Mouse (Mus musculus) heart, adult 2 months (tissue): ENCODE measurements around the gene Reps1. TPM values are rescaled to one million over a fixed set of nuclear protein-coding genes. Genes with fewer than 3 reads are reported as not detected.

Experiments
- DNase-seq, 2 experiments: peaks; one replicate each; pipeline ENCODE4 v3.0.0; 2021
- H3K27ac ChIP-seq: fragments of 200-600 bp; 2 replicates; pipeline ENCODE4 v1.8.1; 2022
- H3K27me3 ChIP-seq: fragments of 200-500 bp; 2 replicates; pipeline ENCODE4 v1.6.1; 2012; ENCODE audit warnings: mild to moderate bottlenecking, low read length, inconsistent platforms, mixed read lengths; ENCODE audit not compliant: control insufficient read depth, insufficient read depth
- H3K36me3 ChIP-seq: fragments of 200-500 bp; 2 replicates; pipeline ENCODE4 v1.6.1; 2012; ENCODE audit warnings: low read length, inconsistent platforms; ENCODE audit not compliant: control insufficient read depth, insufficient read depth
- H3K4me1 ChIP-seq: fragments of 200-500 bp; 2 replicates; pipeline ENCODE4 v1.6.1; 2011; ENCODE audit warnings: low read length; ENCODE audit not compliant: control insufficient read depth, insufficient read depth
- H3K4me3 ChIP-seq: fragments of 200-600 bp; 2 replicates; pipeline ENCODE4 v1.8.1; 2022
- H3K79me2 ChIP-seq: fragments of 200-500 bp; replicated peaks from 2 replicates; pipeline ENCODE4 v1.6.1; 2012; ENCODE audit warnings: mild to moderate bottlenecking, inconsistent platforms, low read length, moderate library complexity, mixed read lengths; ENCODE audit not compliant: control insufficient read depth, insufficient read depth
- H3K9ac ChIP-seq: fragments of 200-500 bp; 2 replicates; pipeline ENCODE4 v1.6.1; 2012; ENCODE audit warnings: low read depth, mild to moderate bottlenecking, control low read depth, inconsistent platforms, low read length, mixed read lengths
- CTCF ChIP-seq: fragments of 200-600 bp; IDR thresholded peaks from 2 replicates; pipeline ENCODE4 v1.8.1; 2022; ENCODE audit warnings: antibody characterized with exemption, mild to moderate bottlenecking, moderate library complexity
- EP300 ChIP-seq: fragments of 200-500 bp; IDR thresholded peaks from 2 replicates; pipeline ENCODE4 v1.6.1; 2011; ENCODE audit warnings: low read depth, low read length, control low read depth; ENCODE audit not compliant: insufficient read depth
- POLR2A ChIP-seq: fragments of 200-500 bp; IDR thresholded peaks from 2 replicates; pipeline ENCODE4 v1.6.1; 2011; ENCODE audit warnings: mild to moderate bottlenecking, low read depth, low read length, control low read depth; ENCODE audit not compliant: insufficient read depth
- WGBS: fragments of 180-500 bp; shearing (Covaris S2); methylation state at CpG from one replicate; pipeline ENCODE4 v1.1.7; 2018; 5-methylcytosine and 5-hydroxymethylcytosine counted together
- intact Hi-C: fragments of 180-260 bp; cut with DNase I; formaldehyde crosslinking; loops from one replicate; pipeline ENCODE4 v1.15.1; 2025
- polyA plus RNA-seq: library from polyadenylated mRNA; depleted of rRNA; stranded (reverse); fragments of >200 nt; gene quantifications from 2 replicates; pipeline ENCODE4 v1.2.3, GENCODE M21; 2012
- total RNA-seq, 2 experiments: library from RNA; stranded (reverse); gene quantifications; 2 replicates each; pipeline ENCODE4 v1.2.3; 2021

Gene Reps1
- total and polyA plus RNA-seq, 3 experiments = 28.3 to 34.1 (median 31.9) TPM

- intact Hi-C loops = no loop called here
- H3K27ac ChIP-seq = no peak overlapping the region
- WGBS = 64% methylated on average over 5 of the region's 5 CpGs
Measured at GRCm38 (mm10) chr10:18074383-18075075, 18.9 kb downstream of the Reps1 start.

GRCm38 (mm10) chr10:18075845-18076244 lies 20.2 kb downstream of the Reps1 start:
- Histone ChIP-seq H3K9ac (no peak overlapping the region), H3K27ac (no peak overlapping the region), H3K79me2 (no peaks in the 10 kb centered on the region; the same call in 1 of the 2 replicates), H3K4me3 (no peak overlapping the region), H3K27me3 (no peaks in the 10 kb centered on the region), H3K36me3 (no peaks in the 10 kb centered on the region; the same call in 1 of the 2 replicates), H3K4me1 (peaks cover 7% of the 10 kb centered on the region)
- WGBS = 54% methylated on average over 6 of the region's 6 CpGs
- no peak for DNase-seq
- intact Hi-C loops = no loop called here
- TF ChIP-seq EP300 = no peak
- TF ChIP-seq CTCF = no peak
- TF ChIP-seq POLR2A = no peak

More at GRCm38 (mm10) chr10:18074383-18075075, 18.9 kb downstream of the Reps1 start:
- DNase-seq = no peak
- TF ChIP-seq CTCF (no peak), POLR2A (no peak), EP300 (no peak)
- H3K27me3 ChIP-seq = no peaks in the 10 kb centered on the region
- no peaks in the 10 kb centered on the region; the same call in 1 of the 2 replicates for H3K79me2 ChIP-seq
- H3K4me3 ChIP-seq = no peak overlapping the region
- H3K9ac ChIP-seq = no peak overlapping the region
- H3K36me3 ChIP-seq = peaks cover 4% of the 10 kb centered on the region
- peaks cover 14% of the 10 kb centered on the region for H3K4me1 ChIP-seq

- Histone ChIP-seq H3K79me2 (peaks cover 1% of the 10 kb centered on the region; the same call in 1 of the 2 replicates), H3K4me3 (no peak overlapping the region), H3K36me3 (no peaks in the 10 kb centered on the region; the same call in none of the 2 replicates), H3K9ac (no peak overlapping the region), H3K4me1 (peaks cover 2% of the 10 kb centered on the region; the same call in 1 of the 2 replicates), H3K27ac (no peak overlapping the region), H3K27me3 (no peaks in the 10 kb centered on the region)
- DNase-seq = no peak
- TF ChIP-seq CTCF (no peak), POLR2A (no peak), EP300 (no peak)
- 74% methylated on average over 1 of the region's 1 CpGs for WGBS
- intact Hi-C loops = no loop called here
Measured at GRCm38 (mm10) chr10:18081536-18081935, 25.9 kb downstream of the Reps1 start.

GRCm38 (mm10) chr10:18082772-18083171 lies 27.1 kb downstream of the Reps1 start:
- TF ChIP-seq EP300 (no peak), POLR2A (no peak), CTCF (no peak)
- intact Hi-C loops = no loop called here
- H3K4me1 ChIP-seq = peaks cover 2% of the 10 kb centered on the region; the same call in 1 of the 2 replicates
- no peaks in the 10 kb centered on the region for H3K27me3 ChIP-seq
- 96% methylated on average over 6 of the region's 6 CpGs for WGBS
- no peak overlapping the region for H3K4me3 ChIP-seq
- H3K9ac ChIP-seq = no peak overlapping the region
- no peak for DNase-seq
- no peaks in the 10 kb centered on the region; the same call in none of the 2 replicates for H3K36me3 ChIP-seq
- H3K27ac ChIP-seq = no peak overlapping the region
- H3K79me2 ChIP-seq = peaks cover 1% of the 10 kb centered on the region; the same call in 1 of the 2 replicates

GRCm38 (mm10) chr10:18090691-18091090 lies 35.0 kb downstream of the Reps1 start:
- no peak overlapping the region for H3K9ac ChIP-seq
- H3K27me3 ChIP-seq = no peaks in the 10 kb centered on the region
- H3K27ac ChIP-seq = no peak overlapping the region
- H3K4me1 ChIP-seq = no peaks in the 10 kb centered on the region
- no peaks in the 10 kb centered on the region; the same call in 1 of the 2 replicates for H3K36me3 ChIP-seq
- TF ChIP-seq CTCF = no peak
- TF ChIP-seq POLR2A = no peak
- TF ChIP-seq EP300 = no peak
- no peaks in the 10 kb centered on the region; the same call in none of the 2 replicates for H3K79me2 ChIP-seq
- no peak overlapping the region for H3K4me3 ChIP-seq
- DNase-seq = no peak
- intact Hi-C loops = no loop called here

- intact Hi-C loops = no loop called here
Measured at GRCm38 (mm10) chr10:18102166-18102565, 46.5 kb downstream of the Reps1 start.

More at GRCm38 (mm10) chr10:18102166-18102565, 46.5 kb downstream of the Reps1 start:
- H3K27me3 ChIP-seq = no peaks in the 10 kb centered on the region
- no peaks in the 10 kb centered on the region for H3K36me3 ChIP-seq
- TF ChIP-seq POLR2A (no peak), CTCF (0 out of 2 replicates have a peak, but pooled peaks have one; percentile 17), EP300 (no peak)
- no peak overlapping the region for H3K4me3 ChIP-seq
- H3K9ac ChIP-seq = no peak overlapping the region
- WGBS = 58% methylated on average over 5 of the region's 5 CpGs
- no peak for DNase-seq
- no peaks in the 10 kb centered on the region for H3K79me2 ChIP-seq
- no peaks in the 10 kb centered on the region for H3K4me1 ChIP-seq
- H3K27ac ChIP-seq = no peak overlapping the region
